Mouse (Mus musculus) heart, adult 2 months (tissue): ENCODE results near the gene Elf5. TPM values are rescaled to one million over a fixed set of nuclear protein-coding genes. Genes with fewer than 3 reads are reported as not detected.

Experiments used
- DNase-seq, 2 experiments: peaks; one replicate each; pipeline ENCODE4 v3.0.0; 2021
- H3K27ac ChIP-seq: fragments of 200-600 bp; 2 replicates; pipeline ENCODE4 v1.8.1; 2022
- H3K27me3 ChIP-seq: fragments of 200-500 bp; 2 replicates; pipeline ENCODE4 v1.6.1; 2012; ENCODE audit warnings: mild to moderate bottlenecking, low read length, inconsistent platforms, mixed read lengths; ENCODE audit not compliant: control insufficient read depth, insufficient read depth
- H3K36me3 ChIP-seq: fragments of 200-500 bp; 2 replicates; pipeline ENCODE4 v1.6.1; 2012; ENCODE audit warnings: low read length, inconsistent platforms; ENCODE audit not compliant: control insufficient read depth, insufficient read depth
- H3K4me1 ChIP-seq: fragments of 200-500 bp; 2 replicates; pipeline ENCODE4 v1.6.1; 2011; ENCODE audit warnings: low read length; ENCODE audit not compliant: control insufficient read depth, insufficient read depth
- H3K4me3 ChIP-seq: fragments of 200-600 bp; 2 replicates; pipeline ENCODE4 v1.8.1; 2022
- H3K79me2 ChIP-seq: fragments of 200-500 bp; replicated peaks from 2 replicates; pipeline ENCODE4 v1.6.1; 2012; ENCODE audit warnings: mild to moderate bottlenecking, inconsistent platforms, low read length, moderate library complexity, mixed read lengths; ENCODE audit not compliant: control insufficient read depth, insufficient read depth
- H3K9ac ChIP-seq: fragments of 200-500 bp; 2 replicates; pipeline ENCODE4 v1.6.1; 2012; ENCODE audit warnings: low read depth, mild to moderate bottlenecking, control low read depth, inconsistent platforms, low read length, mixed read lengths
- CTCF ChIP-seq: fragments of 200-600 bp; IDR thresholded peaks from 2 replicates; pipeline ENCODE4 v1.8.1; 2022; ENCODE audit warnings: antibody characterized with exemption, mild to moderate bottlenecking, moderate library complexity
- EP300 ChIP-seq: fragments of 200-500 bp; IDR thresholded peaks from 2 replicates; pipeline ENCODE4 v1.6.1; 2011; ENCODE audit warnings: low read depth, low read length, control low read depth; ENCODE audit not compliant: insufficient read depth
- POLR2A ChIP-seq: fragments of 200-500 bp; IDR thresholded peaks from 2 replicates; pipeline ENCODE4 v1.6.1; 2011; ENCODE audit warnings: mild to moderate bottlenecking, low read depth, low read length, control low read depth; ENCODE audit not compliant: insufficient read depth
- WGBS: fragments of 180-500 bp; shearing (Covaris S2); methylation state at CpG from one replicate; pipeline ENCODE4 v1.1.7; 2018; 5-methylcytosine and 5-hydroxymethylcytosine counted together
- intact Hi-C: fragments of 180-260 bp; cut with DNase I; formaldehyde crosslinking; loops from one replicate; pipeline ENCODE4 v1.15.1; 2025
- polyA plus RNA-seq: library from polyadenylated mRNA; depleted of rRNA; stranded (reverse); fragments of >200 nt; gene quantifications from 2 replicates; pipeline ENCODE4 v1.2.3, GENCODE M21; 2012
- total RNA-seq, 2 experiments: library from RNA; stranded (reverse); gene quantifications; 2 replicates each; pipeline ENCODE4 v1.2.3; 2021

The Elf5 gene
- total and polyA plus RNA-seq, 3 experiments: 0.33 TPM; not detected in 2

GRCm38 (mm10) chr2:103473362-103473761, 61.9 kb downstream of the Elf5 start:
- TF ChIP-seq EP300 (no peak), CTCF (no peak), POLR2A (no peak)
- intact Hi-C loops: no loop called here
- no peak for DNase-seq
- no peak overlapping the region for H3K4me3 ChIP-seq
- H3K9ac ChIP-seq: no peak overlapping the region
- peaks cover 3% of the 10 kb centered on the region for H3K36me3 ChIP-seq
- H3K4me1 ChIP-seq: no peaks in the 10 kb centered on the region
- WGBS: 95% methylated on average over 3 of the region's 3 CpGs
- H3K27ac ChIP-seq: no peak overlapping the region
- H3K27me3 ChIP-seq: no peaks in the 10 kb centered on the region
- H3K79me2 ChIP-seq: peaks cover 2% of the 10 kb centered on the region

- peaks cover 4% of the 10 kb centered on the region for H3K79me2 ChIP-seq
- intact Hi-C loops: no loop called here
- 86% methylated on average over 2 of the region's 2 CpGs for WGBS
- H3K27me3 ChIP-seq: no peaks in the 10 kb centered on the region
- H3K27ac ChIP-seq: no peak overlapping the region
- peaks cover 7% of the 10 kb centered on the region; the same call in 1 of the 2 replicates for H3K36me3 ChIP-seq
- no peak for DNase-seq
- TF ChIP-seq CTCF: peak; percentile 19; the same call in 1 of the 2 replicates
- no peak for TF ChIP-seq POLR2A
- H3K4me1 ChIP-seq: peaks cover 3% of the 10 kb centered on the region; the same call in 1 of the 2 replicates
- H3K4me3 ChIP-seq: no peak overlapping the region
- H3K9ac ChIP-seq: no peak overlapping the region
These were observed 64.7 kb downstream of the Elf5 start for GRCm38 (mm10) chr2:103476180-103476579.

- no peak for TF ChIP-seq CTCF
- TF ChIP-seq POLR2A: no peak
- no peak for TF ChIP-seq EP300
- Histone ChIP-seq H3K79me2 (peaks cover 4% of the 10 kb centered on the region), H3K36me3 (peaks cover 7% of the 10 kb centered on the region; the same call in 1 of the 2 replicates), H3K4me1 (peaks cover 5% of the 10 kb centered on the region), H3K4me3 (no peak overlapping the region), H3K27me3 (no peaks in the 10 kb centered on the region), H3K27ac (no peak overlapping the region), H3K9ac (no peak overlapping the region)
- 78% methylated on average over 11 of the region's 11 CpGs for WGBS
- no peak for DNase-seq
- intact Hi-C loops: no loop called here
These were observed 65.2 kb downstream of the Elf5 start for GRCm38 (mm10) chr2:103476657-103477056.

DNA sequence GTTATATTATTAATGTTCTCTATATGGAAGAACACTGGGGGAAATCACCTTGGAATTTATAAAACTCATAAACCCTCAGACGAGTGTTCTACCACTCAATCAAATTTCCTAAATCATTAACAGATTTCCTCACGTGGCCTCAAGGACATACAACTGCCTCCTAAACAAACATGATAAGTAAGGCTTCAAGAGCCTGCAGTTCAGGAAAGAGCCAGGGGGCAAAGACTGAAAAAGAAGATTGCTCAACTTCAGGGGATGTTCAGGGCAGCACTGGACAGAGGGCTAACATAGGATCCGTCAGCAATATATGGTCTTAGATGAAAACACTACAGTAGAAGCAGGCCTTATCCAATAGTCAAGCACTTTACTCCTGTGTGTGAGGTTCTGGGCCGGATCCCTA, 66.0 kb downstream of the Elf5 start:
- 57% methylated on average over 4 of the region's 4 CpGs for WGBS
- peaks cover 8% of the 10 kb centered on the region for H3K79me2 ChIP-seq
- no peak for TF ChIP-seq CTCF
- no peak for TF ChIP-seq EP300
- no peak for TF ChIP-seq POLR2A
- peaks cover 7% of the 10 kb centered on the region; the same call in 1 of the 2 replicates for H3K36me3 ChIP-seq
- DNase-seq: no peak
- intact Hi-C loops: no loop called here
- no peak overlapping the region for H3K4me3 ChIP-seq
- no peak overlapping the region for H3K9ac ChIP-seq
- no peak overlapping the region for H3K27ac ChIP-seq
- H3K4me1 ChIP-seq: peaks cover 7% of the 10 kb centered on the region
- no peaks in the 10 kb centered on the region for H3K27me3 ChIP-seq

- Histone ChIP-seq H3K79me2 (peaks cover 11% of the 10 kb centered on the region), H3K36me3 (peaks cover 12% of the 10 kb centered on the region), H3K27ac (no peak overlapping the region), H3K9ac (no peak overlapping the region), H3K4me1 (peaks cover 11% of the 10 kb centered on the region), H3K4me3 (no peak overlapping the region), H3K27me3 (no peaks in the 10 kb centered on the region)
- WGBS: 91% methylated on average over 3 of the region's 3 CpGs
- DNase-seq: no peak
- intact Hi-C loops: no loop called here
- TF ChIP-seq CTCF (no peak), EP300 (no peak)
These were observed 66.8 kb downstream of the Elf5 start for GRCm38 (mm10) chr2:103478326-103478725.

DNA sequence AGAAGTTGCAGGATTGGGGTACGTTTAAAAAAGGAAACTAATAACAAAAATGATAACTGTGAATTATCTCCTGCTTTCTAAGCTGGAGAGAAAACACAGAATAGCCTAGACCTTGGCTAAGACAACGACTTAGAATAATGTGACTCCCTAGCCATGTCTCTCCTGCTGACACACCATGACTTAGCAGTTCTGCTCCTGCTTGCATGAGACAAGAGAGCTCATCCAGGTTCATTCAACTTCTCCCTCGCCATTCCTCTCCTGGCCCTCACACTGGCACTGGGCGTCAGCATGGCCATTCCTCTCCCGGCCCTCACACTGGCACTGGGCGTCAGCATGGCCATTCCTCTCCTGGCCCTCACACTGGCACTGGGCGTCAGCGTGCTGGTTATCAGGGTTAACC, 68.8 kb downstream of the Elf5 start:
- intact Hi-C loops: loop anchor here (10.0 kb wide), 1 partner anchor 315 kb away; the partner anchor contains the start of gene Caprin1
- Histone ChIP-seq H3K79me2 (peaks cover 11% of the 10 kb centered on the region), H3K4me3 (no peak overlapping the region), H3K27ac (peak overlapping the region; percentile 29; the same call in 1 of the 2 replicates), H3K4me1 (peaks cover 13% of the 10 kb centered on the region), H3K36me3 (peaks cover 15% of the 10 kb centered on the region), H3K9ac (no peak overlapping the region), H3K27me3 (no peaks in the 10 kb centered on the region)
- TF ChIP-seq CTCF (no peak), POLR2A (no peak), EP300 (0 out of 2 replicates have a peak, but pooled peaks have one; percentile 11)
- 50% methylated on average over 8 of the region's 8 CpGs for WGBS
- DNase-seq: no peak
